Mouse (Mus musculus): Measurements from ENCODE around the gene Rps23.

Rps23 gene

DNA sequence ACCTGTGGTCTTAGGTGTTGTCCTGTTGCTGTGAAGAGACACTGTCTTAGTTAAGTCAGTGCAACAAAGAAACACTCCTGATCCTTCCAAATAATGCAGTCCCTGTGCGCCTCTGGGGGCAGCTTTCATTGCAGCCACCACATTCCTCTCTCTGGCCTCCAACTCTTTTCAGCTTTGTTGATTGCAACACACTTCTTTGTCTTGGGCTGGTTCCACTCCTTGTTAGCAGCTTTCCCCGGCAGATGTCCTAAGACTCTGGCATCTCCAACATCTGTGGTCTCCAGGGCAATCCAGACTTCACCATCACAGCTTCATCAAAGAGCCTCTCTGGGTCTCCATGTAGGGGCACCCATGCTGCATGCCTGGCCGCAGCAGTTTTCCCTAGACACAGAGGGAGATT, 10.5 kb downstream of the Rps23 start:
- in situ Hi-C loops (cut with MboI, MseI): loop anchor here in 1 of 2 experiments (5.0 kb wide), 1 partner anchor 759 kb away; no protein-coding TSS in a partner anchor

GRCm38 (mm10) chr13:90935852-90936251, 13.1 kb downstream of the Rps23 start:
- in situ Hi-C loops (cut with MboI, MseI): no loop called here

DNA sequence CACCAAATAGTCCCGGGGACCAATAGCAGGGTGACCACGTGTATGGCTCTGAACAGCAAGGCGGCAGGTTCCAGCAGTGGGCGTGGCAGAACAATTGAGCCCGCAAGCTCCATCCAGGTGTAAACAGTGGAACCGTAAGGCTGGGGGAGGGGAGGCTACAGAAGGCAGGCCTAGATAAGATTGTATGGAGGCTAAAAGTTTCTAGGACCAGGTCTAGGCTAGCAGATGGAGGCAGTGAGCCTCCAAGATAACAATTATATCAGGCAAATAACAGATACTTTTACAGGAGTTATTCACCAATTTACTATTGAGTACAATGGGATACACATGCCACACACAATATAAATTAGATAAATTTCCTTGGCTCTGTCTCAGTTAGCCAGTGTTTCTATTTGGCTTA, 16.4 kb downstream of the Rps23 start:
- in situ Hi-C loops (cut with MboI, MseI): no loop called here

GRCm38 (mm10) chr13:90939600-90939999, 16.8 kb downstream of the Rps23 start:
- in situ Hi-C loops (cut with MboI, MseI): no loop called here

GRCm38 (mm10) chr13:90958894-90959293, 36.1 kb downstream of the Rps23 start:
- in situ Hi-C loops (cut with MboI, MseI): no loop called here

DNA sequence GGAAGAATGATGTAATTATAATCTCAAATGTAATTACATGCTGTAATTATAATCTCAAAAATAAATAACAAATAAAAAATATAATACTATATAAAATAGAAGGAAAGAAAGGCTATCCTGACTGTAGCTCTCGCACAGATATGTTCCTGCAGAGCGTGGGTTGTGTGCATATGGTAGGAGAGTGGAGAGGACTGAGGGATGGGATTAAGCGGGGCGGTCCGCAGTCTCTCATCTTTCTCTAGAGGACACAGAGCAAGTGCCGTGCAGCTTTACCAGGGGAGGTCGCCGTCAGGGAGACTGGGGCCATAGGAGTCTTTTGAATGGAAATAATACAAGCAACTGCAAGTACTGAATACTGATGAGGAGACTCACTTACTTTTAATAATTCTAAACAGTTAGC, 37.8 kb downstream of the Rps23 start:
- in situ Hi-C loops (cut with MboI, MseI): loop anchor here in 1 of 2 experiments (5.0 kb wide), 1 partner anchor 737 kb away; no protein-coding TSS in a partner anchor

DNA sequence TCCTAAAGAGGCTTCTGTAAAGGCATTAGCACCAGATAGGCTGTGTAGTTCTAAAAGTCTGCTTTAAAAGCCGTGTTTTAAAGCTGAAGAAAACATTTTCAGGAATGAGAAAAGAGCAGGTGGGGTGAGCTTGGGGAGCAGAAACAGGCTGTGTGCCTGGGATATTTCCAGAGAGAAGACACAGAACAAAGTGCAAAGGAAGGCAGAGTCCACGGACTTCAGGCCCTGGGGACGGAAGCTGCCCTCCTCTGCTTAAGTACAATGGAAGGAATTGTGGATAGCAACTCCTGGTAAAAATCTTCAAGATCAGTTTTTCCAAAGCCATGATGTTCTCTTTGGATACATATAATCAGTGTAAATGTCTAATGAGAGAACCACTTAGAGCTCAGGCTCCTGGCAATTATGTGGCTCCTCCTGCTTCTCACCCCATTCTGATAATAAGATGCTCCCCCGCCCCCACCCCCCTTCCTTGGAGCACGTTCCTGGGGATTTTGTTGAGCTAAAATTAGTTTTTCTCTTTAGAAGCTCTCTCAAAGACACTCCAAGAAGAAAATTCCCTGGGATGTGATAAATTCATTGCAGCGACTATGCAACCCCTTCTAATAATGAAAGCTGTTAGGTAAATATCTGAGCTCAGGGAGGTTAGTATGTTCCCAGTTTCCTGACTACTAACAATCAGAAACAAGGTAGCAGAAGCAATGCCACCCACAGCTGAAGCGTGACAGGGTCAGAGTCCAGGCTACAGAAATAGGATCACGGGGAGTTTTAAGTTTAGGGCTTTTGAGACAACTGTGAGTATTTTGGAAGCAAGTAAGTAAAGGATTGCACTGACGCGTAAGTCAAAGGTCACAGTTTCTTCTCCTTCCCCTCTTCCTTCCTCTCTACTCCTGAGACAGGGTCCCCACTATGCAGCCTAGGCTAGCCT, 40.3 kb downstream of the Rps23 start:
- in situ Hi-C loops (cut with MboI, MseI): loop anchor here in 1 of 2 experiments (5.0 kb wide), 1 partner anchor 734 kb away; no protein-coding TSS in a partner anchor

GRCm38 (mm10) chr13:90964511-90964910, 41.8 kb downstream of the Rps23 start:
- in situ Hi-C loops (cut with MboI, MseI): loop anchor here in 1 of 2 experiments (5.0 kb wide), 1 partner anchor 733 kb away; no protein-coding TSS in a partner anchor

GRCm38 (mm10) chr13:90965996-90966395, 43.2 kb downstream of the Rps23 start:
- in situ Hi-C loops (cut with MboI, MseI): no loop called here

DNA sequence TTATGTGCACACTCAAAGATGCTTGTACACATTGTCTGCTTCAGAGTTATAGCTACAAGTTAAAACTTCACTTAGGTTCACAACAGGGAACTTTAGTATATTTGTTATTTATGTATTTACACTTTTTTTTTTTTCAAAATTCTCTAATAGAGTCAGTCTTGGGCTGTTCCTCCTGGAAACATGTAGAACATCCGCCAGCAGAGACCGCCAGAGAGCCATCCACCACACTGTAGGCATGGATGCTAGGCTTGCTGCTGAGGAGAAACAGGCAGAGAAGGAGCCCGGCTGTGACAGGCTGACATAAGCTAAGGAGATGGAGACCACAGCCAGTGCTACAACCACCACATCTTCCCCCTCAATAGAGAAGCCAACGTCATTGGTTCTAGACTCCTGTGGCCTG, 44.7 kb downstream of the Rps23 start:
- in situ Hi-C loops (cut with MboI, MseI): no loop called here

DNA sequence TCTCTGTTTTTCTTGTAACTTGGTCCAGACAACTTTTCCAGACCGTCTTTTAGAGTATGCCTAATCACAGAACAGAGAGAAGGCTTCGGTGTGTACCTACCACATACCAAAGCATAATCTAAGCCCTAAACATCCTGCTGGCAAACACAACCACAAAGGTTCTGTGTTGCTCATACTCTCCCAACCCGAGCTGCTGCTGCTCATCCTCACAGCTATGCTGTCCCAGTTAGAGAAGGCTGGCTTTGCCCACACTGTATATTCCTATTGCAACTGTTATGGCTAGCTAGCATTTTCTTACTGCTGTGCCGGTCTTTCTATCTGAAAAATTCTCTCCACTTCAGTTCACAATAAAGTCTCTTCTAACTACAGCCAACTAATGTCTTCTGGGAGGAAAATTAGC, 46.2 kb downstream of the Rps23 start:
- in situ Hi-C loops (cut with MboI, MseI): no loop called here

DNA sequence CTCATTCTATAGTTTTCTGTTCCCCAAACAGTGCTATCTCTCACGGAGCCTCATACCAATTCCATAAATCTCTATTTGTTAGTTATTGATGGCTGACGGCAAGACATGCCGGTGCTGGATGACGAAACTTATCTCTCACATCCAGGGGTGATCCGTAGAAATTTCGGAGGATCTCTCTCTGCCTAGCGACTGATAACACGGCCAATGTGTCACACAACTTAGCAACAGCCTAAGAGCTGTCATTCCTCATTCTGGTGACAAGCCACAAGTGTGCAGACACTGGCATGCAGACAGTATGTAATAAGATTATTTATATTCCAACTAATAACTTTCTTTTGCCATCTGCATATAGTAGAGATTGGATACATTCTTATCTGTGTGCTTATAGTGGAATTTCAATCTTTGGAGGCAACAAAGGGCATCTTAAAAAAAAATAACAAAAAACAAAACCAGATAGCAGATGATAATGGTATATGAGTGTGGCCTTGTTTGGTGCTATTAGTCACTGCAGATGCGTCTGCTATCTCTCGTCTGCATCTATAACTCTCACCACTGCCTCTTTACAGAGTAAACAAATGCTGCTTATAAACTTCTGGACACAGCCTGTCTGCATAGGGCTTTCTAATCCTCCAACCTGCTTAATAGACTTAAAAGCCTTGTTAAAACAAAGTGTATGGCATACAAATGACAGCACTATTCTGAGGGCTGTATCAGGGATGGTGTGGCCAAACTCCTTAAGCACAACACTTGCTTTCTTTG, 47.7 kb downstream of the Rps23 start:
- in situ Hi-C loops (cut with MboI, MseI): no loop called here

DNA sequence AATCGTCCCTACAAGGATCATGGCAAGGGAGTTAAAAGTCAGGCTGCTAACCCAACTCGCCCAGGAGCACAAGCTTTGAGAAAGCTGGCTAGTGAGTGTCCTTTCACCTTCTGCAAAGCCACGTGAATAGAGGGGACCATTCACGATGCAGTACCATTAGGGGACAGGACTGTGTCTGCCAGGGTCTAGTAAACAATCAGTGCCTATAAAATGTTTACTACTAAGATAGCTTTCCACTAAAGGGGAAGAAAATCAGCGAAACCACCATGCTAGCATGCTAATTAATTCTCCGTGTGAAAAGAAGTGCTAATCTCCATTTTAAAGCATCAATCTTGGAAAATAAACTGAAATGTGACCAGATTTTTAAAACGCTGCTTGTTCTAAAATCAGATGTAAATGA, 50.7 kb downstream of the Rps23 start:
- in situ Hi-C loops (cut with MboI, MseI): no loop called here

Data from T-helper 17 cell (primary cell).